Mouse (Mus musculus) heart, embryonic 11.5 days (tissue): ENCODE data around the gene Eif5b. TPM values are rescaled to one million over a fixed set of nuclear protein-coding genes. Genes with fewer than 3 reads are reported as not detected.

Experiments
- ATAC-seq: fragments of 200-750 bp; cut with Nextera tagmentation; replicated peaks from 2 replicates; pipeline ENCODE4 v1.8.0; 2017; ENCODE audit warnings: moderate library complexity; ENCODE audit not compliant: insufficient number of reproducible peaks, low FRiP score, low TSS enrichment
- H3K27ac ChIP-seq: fragments of 300-500 bp; sonication (generic); 2 replicates; pipeline ENCODE4 v1.5.1; 2014; ENCODE audit warnings: mild to moderate bottlenecking, low read depth, low read length
- H3K27me3 ChIP-seq: fragments of 300-500 bp; sonication (generic); 2 replicates; pipeline ENCODE4 v1.6.1; 2014; ENCODE audit warnings: mild to moderate bottlenecking, low read length, mixed read lengths; ENCODE audit not compliant: control insufficient read depth, insufficient read depth
- H3K36me3 ChIP-seq: fragments of 300-500 bp; sonication (generic); 2 replicates; pipeline ENCODE4 v1.6.1; 2014; ENCODE audit warnings: mild to moderate bottlenecking, low read length, moderate library complexity, mixed read lengths; ENCODE audit not compliant: control insufficient read depth, insufficient read depth
- H3K4me1 ChIP-seq: fragments of 300-500 bp; sonication (generic); 2 replicates; pipeline ENCODE4 v1.6.1; 2014; ENCODE audit warnings: low read length; ENCODE audit not compliant: control insufficient read depth, insufficient read depth
- H3K4me2 ChIP-seq: fragments of 300-500 bp; sonication (generic); 2 replicates; pipeline ENCODE4 v1.6.1; 2014; ENCODE audit warnings: mild to moderate bottlenecking, moderate library complexity
- H3K4me3 ChIP-seq: fragments of 300-500 bp; sonication (generic); 2 replicates; pipeline ENCODE4 v1.5.1; 2014; ENCODE audit warnings: low read depth, low read length
- H3K9ac ChIP-seq: fragments of 300-500 bp; sonication (generic); 2 replicates; pipeline ENCODE4 v1.6.1; 2014; ENCODE audit warnings: mild to moderate bottlenecking, low read depth, low read length, moderate library complexity
- H3K9me3 ChIP-seq: fragments of 300-500 bp; sonication (generic); replicated peaks from 2 replicates; pipeline ENCODE4 v1.6.1; 2016; ENCODE audit warnings: low read length; ENCODE audit not compliant: control insufficient read depth
- WGBS: fragments of 180-500 bp; shearing (Covaris S2); extraction: QIAGEN DNeasy Blood & Tissue Kit; methylation state at CpG from one replicate; pipeline ENCODE4 v1.1.7; 2014; ENCODE audit not compliant: insufficient replicate concordance; 5-methylcytosine and 5-hydroxymethylcytosine counted together
- polyA plus RNA-seq: library from polyadenylated mRNA; unstranded; fragments of >200 nt; fragmentation: Nextera tagmentation; extraction: Ambion mirVana; gene quantifications from 2 replicates; pipeline ENCODE4 v1.2.1, GENCODE M21; 2014

The Eif5b gene
- polyA plus RNA-seq, 1 experiment from 2014 or later, result 27.2 TPM

DNA sequence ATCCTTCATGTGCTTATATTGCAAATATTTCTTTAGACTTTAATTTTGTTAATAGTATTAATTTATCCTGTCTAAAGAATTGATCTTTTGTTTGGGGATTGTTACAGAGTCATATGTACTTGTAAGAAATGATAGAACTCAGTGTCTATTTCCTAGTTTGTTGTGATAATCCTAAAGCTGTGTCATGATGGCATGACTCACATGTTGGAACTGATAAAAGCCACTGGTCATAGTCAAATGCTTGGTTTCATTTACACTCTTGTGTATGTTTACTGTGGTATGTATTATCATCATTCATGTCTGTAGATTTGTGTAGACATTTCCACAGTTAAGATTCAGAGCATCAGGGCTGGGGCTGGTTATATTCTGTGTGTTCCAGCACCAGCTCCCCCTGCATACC, 14.7 kb downstream of the Eif5b start:
- no peaks in the 10 kb centered on the region for H3K9me3 ChIP-seq
- no peaks in the 10 kb centered on the region for H3K27me3 ChIP-seq
- ATAC-seq, result no peak
- H3K4me2 ChIP-seq, result peak overlapping the region; percentile 4; the same call in 1 of the 2 replicates
- H3K4me1 ChIP-seq, result 0 out of 2 replicates have a peak, but pooled peaks cover 3% of the 10 kb centered on the region
- H3K9ac ChIP-seq, result no peak overlapping the region
- no peaks in the 10 kb centered on the region for H3K36me3 ChIP-seq
- no peak overlapping the region for H3K27ac ChIP-seq
- H3K4me3 ChIP-seq, result no peak overlapping the region

DNA sequence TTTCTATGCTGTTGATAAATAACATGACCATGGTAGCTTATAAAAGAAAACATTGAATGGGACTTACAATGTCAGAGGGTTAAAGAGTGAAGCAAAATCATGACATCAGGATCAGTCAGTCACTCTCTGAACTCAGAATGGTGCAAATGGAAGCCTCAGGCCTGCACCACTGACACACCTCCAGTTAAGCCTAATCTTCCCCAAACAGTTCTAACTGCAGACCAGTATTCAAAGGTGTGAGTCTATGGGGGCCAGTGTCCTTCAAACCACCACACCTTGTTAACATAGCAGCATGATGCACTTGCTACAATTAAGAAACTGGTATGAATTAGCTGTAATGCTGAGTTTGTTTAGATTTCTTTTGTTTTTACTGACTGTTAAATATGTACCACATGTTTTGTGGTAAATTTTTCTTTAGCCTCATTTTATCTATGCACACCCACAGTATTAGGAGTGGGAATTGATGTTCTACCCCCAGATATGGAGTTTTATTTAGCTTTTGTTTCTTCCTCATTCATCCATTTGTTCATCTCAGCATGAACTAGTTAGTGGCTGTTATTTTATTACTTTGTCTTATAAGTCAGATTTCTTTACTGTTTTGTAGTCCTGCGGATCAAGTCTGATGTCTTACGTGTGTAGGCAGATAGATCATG, 16.9 kb downstream of the Eif5b start:
- peaks cover 7% of the 10 kb centered on the region; the same call in 1 of the 2 replicates for H3K36me3 ChIP-seq
- H3K4me2 ChIP-seq, result no peak overlapping the region
- ATAC-seq, result no peak
- no peak overlapping the region for H3K9ac ChIP-seq
- H3K4me3 ChIP-seq, result no peak overlapping the region
- no peaks in the 10 kb centered on the region for H3K9me3 ChIP-seq
- H3K27me3 ChIP-seq, result no peaks in the 10 kb centered on the region
- WGBS, result 99% methylated on average over 2 of the region's 2 CpGs
- H3K4me1 ChIP-seq, result 0 out of 2 replicates have a peak, but pooled peaks cover 3% of the 10 kb centered on the region
- H3K27ac ChIP-seq, result no peak overlapping the region

DNA sequence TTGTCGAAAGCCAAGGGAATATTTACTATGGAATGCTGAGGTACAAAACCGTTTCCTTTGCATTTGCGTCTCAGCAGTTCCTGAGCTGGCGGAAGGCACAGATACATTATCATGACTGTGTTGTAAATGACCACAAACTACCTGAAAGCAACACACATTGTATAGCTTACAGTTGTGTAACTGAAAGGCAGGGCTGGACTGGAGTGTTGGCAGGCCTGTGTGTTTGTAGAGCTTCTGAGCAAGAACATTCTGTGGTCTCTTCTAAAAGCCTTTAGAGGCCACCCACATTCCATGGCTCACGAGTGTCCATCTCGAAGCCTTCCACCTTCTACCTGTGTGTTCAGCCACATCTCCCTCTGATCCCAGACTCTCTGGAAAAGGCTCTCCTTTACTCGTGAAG, 29.5 kb downstream of the Eif5b start:
- WGBS, result 89% methylated on average over 7 of the region's 7 CpGs
- no peak for ATAC-seq
- Histone ChIP-seq H3K4me2 (no peak overlapping the region), H3K9ac (no peak overlapping the region), H3K27ac (no peak overlapping the region), H3K4me1 (no peaks in the 10 kb centered on the region), H3K36me3 (peaks cover 9% of the 10 kb centered on the region), H3K4me3 (no peak overlapping the region), H3K9me3 (no peaks in the 10 kb centered on the region), H3K27me3 (no peaks in the 10 kb centered on the region)

DNA sequence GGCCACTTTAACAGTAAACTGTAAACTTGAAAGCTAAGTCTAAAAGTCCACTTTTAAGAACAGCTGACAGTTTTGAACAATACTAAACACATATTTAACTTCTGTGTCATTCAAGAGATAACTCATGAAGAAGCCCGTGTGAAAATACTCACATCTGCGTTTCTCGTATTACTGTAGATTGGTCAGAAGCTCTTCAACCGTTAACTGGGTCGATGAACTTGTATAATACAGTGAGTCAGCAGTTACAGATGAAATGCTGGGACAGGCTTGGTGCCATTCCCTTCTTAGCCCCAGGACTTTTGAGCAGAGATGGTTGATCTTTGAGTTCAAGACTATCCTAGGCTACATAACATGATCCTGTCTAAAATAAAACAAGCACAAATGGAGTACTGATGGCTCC, 33.6 kb downstream of the Eif5b start:
- Histone ChIP-seq H3K4me1 (no peaks in the 10 kb centered on the region), H3K27me3 (no peaks in the 10 kb centered on the region), H3K4me2 (no peak overlapping the region), H3K4me3 (no peak overlapping the region), H3K36me3 (no peaks in the 10 kb centered on the region; the same call in none of the 2 replicates), H3K9ac (no peak overlapping the region), H3K27ac (no peak overlapping the region), H3K9me3 (no peaks in the 10 kb centered on the region)
- 87% methylated on average over 5 of the region's 5 CpGs for WGBS
- no peak for ATAC-seq

DNA sequence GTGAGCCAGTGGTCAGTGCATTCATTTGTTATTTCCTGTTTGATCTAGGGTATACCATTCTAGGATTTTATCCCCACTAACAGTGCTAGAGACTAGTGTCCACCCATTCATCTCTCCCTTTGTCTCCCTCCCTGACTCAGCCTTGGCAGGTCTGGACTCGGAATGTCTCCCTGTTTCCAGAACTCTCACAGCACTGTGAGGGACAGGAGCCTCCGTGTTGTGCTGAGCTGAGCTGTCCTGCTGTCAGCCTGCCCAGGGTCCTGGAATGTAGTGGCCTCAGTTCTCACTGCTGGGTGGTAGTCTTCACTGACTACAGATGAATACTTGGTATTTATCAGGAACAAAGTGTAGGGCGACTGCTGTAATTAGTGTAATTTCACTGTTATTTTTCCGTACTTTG, 37.7 kb downstream of the Eif5b start:
- Histone ChIP-seq H3K9ac (no peak overlapping the region), H3K4me2 (no peak overlapping the region), H3K36me3 (peaks cover 21% of the 10 kb centered on the region), H3K4me1 (no peaks in the 10 kb centered on the region), H3K27ac (no peak overlapping the region), H3K27me3 (no peaks in the 10 kb centered on the region), H3K9me3 (no peaks in the 10 kb centered on the region), H3K4me3 (no peak overlapping the region)
- ATAC-seq, result no peak
- 87% methylated on average over 4 of the region's 4 CpGs for WGBS

DNA sequence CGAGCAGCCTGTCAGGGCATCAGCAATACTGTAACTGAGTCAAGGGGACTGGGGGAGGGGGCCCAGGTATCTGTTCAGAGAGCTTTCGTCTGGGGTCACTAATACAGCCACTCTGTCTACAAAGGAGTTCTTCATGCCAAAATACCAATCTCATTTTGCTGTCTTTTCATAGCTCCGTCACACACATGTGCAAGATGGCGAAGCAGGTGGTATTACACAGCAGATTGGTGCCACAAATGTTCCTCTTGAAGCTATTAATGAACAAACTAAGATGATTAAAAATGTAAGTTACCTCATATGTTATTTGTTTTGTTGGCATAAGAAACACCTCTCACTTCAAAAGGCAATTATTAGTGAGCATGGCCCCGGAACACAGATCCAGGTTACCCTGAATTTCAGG, 39.6 kb downstream of the Eif5b start:
- no peak overlapping the region for H3K4me3 ChIP-seq
- H3K4me1 ChIP-seq, result no peaks in the 10 kb centered on the region
- no peak overlapping the region for H3K27ac ChIP-seq
- no peaks in the 10 kb centered on the region for H3K27me3 ChIP-seq
- H3K9ac ChIP-seq, result no peak overlapping the region
- WGBS, result 91% methylated on average over 5 of the region's 5 CpGs
- no peak overlapping the region for H3K4me2 ChIP-seq
- no peak for ATAC-seq
- no peaks in the 10 kb centered on the region for H3K9me3 ChIP-seq
- peaks cover 28% of the 10 kb centered on the region for H3K36me3 ChIP-seq

DNA sequence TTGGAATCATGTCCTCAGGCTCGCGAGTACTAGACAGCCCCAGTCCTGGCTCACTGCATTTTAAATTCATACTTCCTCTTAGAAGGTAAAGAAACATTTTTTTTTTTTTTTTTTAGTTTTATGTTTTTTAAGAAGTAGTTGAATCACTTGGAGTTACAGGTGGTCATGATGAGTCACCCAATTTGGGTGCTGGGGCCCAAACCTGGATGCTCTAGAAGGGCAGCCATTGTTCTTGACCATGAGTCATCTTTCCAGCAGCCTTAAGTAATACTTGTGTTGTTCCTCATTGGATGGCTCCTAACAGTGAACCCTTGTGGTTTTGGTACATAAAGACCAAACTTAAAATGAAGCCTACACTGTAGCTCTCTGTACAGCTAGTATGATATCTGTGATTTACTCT, 41.1 kb downstream of the Eif5b start:
- ATAC-seq, result no peak
- WGBS, result 94% methylated on average over 2 of the region's 2 CpGs
- H3K9me3 ChIP-seq, result no peaks in the 10 kb centered on the region
- no peak overlapping the region for H3K4me2 ChIP-seq
- peaks cover 28% of the 10 kb centered on the region for H3K36me3 ChIP-seq
- no peaks in the 10 kb centered on the region for H3K4me1 ChIP-seq
- no peak overlapping the region for H3K4me3 ChIP-seq
- no peaks in the 10 kb centered on the region for H3K27me3 ChIP-seq
- no peak overlapping the region for H3K27ac ChIP-seq
- H3K9ac ChIP-seq, result no peak overlapping the region

DNA sequence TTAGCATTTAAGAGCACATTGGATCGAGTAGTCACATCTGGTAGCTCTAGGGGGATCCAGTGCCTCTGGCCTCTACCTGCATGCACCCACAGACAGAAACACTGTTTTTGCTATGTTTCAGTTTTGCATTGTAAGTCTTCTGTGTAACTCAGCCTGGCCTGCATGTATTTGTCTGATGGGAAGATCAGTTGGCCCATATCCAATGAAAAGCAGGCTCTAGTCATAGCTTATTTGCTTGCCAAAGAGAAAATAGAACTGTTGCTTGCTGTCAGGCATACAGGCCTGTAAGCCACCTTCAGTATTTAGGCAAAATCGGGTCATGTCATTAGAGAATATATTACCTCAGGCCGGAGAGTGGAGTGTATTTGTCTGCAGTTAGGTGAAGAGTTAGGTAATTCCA, 50.3 kb downstream of the Eif5b start:
- Histone ChIP-seq H3K4me3 (no peak overlapping the region), H3K9ac (no peak overlapping the region), H3K4me1 (no peaks in the 10 kb centered on the region), H3K27ac (no peak overlapping the region), H3K36me3 (peaks cover 51% of the 10 kb centered on the region), H3K4me2 (no peak overlapping the region), H3K9me3 (no peaks in the 10 kb centered on the region), H3K27me3 (no peaks in the 10 kb centered on the region)
- 89% methylated on average over 3 of the region's 3 CpGs for WGBS
- ATAC-seq, result no peak

DNA sequence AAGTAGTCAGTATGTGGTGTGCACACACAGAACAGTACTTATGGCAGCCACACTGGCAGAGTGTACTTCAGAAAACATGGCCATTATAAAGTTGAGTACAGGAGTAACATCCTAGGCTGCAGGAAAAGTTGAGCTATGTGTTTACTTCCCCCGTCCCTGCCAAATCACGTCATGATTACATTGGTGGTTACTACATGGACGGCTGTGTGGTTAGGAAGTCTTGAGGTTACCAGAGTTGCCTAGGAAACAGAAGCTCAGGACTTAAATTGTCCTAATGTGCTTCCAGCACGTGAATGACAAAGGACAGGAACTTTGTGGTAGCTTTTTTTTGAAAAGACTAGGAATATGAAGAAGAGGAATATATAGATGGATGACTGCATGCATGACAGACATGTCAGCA, 51.8 kb downstream of the Eif5b start:
- Histone ChIP-seq H3K4me1 (no peaks in the 10 kb centered on the region), H3K4me3 (no peak overlapping the region), H3K4me2 (no peak overlapping the region), H3K9ac (no peak overlapping the region), H3K36me3 (peaks cover 52% of the 10 kb centered on the region), H3K9me3 (no peaks in the 10 kb centered on the region), H3K27ac (no peak overlapping the region), H3K27me3 (no peaks in the 10 kb centered on the region)
- ATAC-seq, result no peak
- 72% methylated on average over 4 of the region's 4 CpGs for WGBS
